Mouse (Mus musculus) brain, embryonic 14.5 days (tissue): ENCODE measurements at regions not wholly inside any gene's neighbourhood (a gene's known extent, or its start where the extent isn't known, plus 50 kb on each side); places are given as distances from the start of the nearest gene placed in this dataset.

ENCODE experiments used
- DNase-seq: peaks from one replicate; pipeline ENCODE4 v3.0.0-alpha.2; 2011; ENCODE audit warnings: low read depth
- CTCF ChIP-seq: fragments of 200-500 bp; IDR thresholded peaks from 2 replicates; pipeline ENCODE4 v1.5.1; 2012; ENCODE audit warnings: inconsistent platforms, mild to moderate bottlenecking, moderate library complexity, borderline replicate concordance; ENCODE audit not compliant: insufficient read depth, insufficient read length; ENCODE audit errors: extremely low read depth
- POLR2A ChIP-seq: fragments of 200-500 bp; IDR thresholded peaks from 2 replicates; pipeline ENCODE4 v1.6.1; 2012; ENCODE audit warnings: mild to moderate bottlenecking, inconsistent platforms, borderline replicate concordance; ENCODE audit not compliant: poor library complexity, insufficient read depth, insufficient read length, severe bottlenecking; ENCODE audit errors: extremely low read depth

- DNase-seq = no peak
- no peak for TF ChIP-seq CTCF
Measured at GRCm38 (mm10) chr9:27453476-27453875, 56.9 kb downstream of the Spata19 start.

- DNase-seq = peak; percentile 75
- TF ChIP-seq POLR2A (no peak), CTCF (no peak)
Measured at GRCm38 (mm10) chr9:27453924-27454652, 57.5 kb downstream of the Spata19 start.

DNA sequence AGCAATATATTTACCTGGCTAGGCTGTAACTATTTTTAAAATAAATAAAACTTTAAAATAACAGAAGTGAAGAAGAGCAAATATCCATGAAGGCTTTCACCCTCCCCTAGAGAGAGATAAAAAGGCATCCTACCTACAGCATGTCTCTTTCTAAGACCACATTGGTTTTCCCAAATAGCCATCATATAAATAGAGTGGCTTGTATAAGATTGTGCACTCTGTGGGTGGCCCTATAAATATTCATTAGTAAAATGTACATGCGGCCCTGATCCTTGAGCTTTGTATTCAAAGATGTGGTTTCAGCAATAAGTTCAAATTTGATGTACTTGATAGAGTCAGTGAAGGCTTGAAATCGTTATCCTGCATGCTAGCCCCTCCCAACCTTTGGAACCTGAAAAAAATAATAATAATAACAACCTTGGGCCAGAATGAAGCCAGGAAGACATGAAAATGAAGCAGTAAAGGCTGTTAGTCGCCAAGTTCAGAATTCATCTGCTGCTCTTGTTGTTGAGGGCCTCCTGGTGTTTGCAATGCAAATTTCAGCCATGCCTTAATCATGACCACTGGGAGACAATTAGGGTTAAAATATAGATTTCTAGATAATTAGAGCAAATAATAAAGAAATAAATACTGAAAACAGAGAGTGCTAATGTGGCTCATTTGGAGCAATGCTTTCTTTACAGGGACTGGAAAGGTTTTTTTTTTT lies 61.9 kb downstream of the Spata19 start:
- TF ChIP-seq CTCF = no peak
- no peak for TF ChIP-seq POLR2A
- peak; percentile 61 for DNase-seq

GRCm38 (mm10) chr9:27461029-27461428 lies 64.4 kb downstream of the Spata19 start:
- TF ChIP-seq POLR2A (no peak), CTCF (no peak)
- DNase-seq = peak; percentile 62

DNA sequence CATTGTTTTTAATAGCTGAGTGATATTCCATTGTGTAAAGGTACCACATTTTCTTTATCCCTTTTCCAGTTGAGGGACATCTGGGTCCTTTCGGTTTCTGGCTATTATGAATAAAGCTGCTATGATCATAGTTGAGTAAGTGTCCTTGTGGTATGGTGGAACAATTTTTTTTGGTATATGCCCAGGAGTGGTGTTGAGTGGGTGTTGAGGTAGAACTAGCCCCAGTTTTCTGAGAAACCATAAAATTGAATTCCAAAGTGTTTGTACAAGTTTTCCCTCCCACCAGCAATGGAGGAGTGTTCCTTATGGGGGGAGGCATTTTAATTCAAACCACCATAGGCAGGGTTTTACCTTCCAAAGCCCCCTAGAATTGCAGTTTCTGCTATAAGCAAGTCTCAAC lies 67.4 kb downstream of the Spata19 start:
- DNase-seq = no peak
- TF ChIP-seq CTCF (no peak), POLR2A (no peak)

GRCm38 (mm10) chr9:27475468-27475867 lies 78.9 kb downstream of the Spata19 start:
- peak; percentile 49 for DNase-seq
- TF ChIP-seq POLR2A (no peak), CTCF (no peak)

DNA sequence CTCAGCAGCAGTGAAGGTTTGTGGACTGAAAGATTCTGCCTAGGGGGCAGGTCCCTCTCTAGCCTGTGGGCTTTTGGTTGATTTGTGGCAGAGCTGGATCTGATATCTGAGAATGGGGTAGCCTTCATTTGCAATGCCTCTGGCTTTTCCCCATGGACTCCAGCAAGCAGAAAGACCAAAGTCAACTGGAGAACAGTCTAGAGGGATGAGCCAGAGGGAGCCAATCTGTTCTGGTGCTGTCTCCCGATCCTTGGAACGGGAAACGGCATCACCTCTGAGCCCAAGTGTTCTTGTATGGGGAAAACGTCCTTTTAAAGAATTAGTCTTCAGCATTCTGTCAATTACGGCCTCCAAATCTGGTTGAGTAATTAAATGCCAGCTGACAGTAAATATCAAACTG lies 80.0 kb downstream of the Spata19 start:
- TF ChIP-seq POLR2A (no peak), CTCF (no peak)
- DNase-seq = no peak

- DNase-seq = peak; percentile 49
- no peak for TF ChIP-seq POLR2A
- no peak for TF ChIP-seq CTCF
Measured at GRCm38 (mm10) chr9:27477079-27477687, 80.6 kb downstream of the Spata19 start.

GRCm38 (mm10) chr9:27478346-27478745 lies 81.7 kb downstream of the Spata19 start:
- no peak for TF ChIP-seq CTCF
- no peak for TF ChIP-seq POLR2A
- no peak for DNase-seq

GRCm38 (mm10) chr9:27501816-27502215 lies 105.2 kb downstream of the Spata19 start:
- TF ChIP-seq CTCF (no peak), POLR2A (no peak)
- peak; percentile 58 for DNase-seq

DNA sequence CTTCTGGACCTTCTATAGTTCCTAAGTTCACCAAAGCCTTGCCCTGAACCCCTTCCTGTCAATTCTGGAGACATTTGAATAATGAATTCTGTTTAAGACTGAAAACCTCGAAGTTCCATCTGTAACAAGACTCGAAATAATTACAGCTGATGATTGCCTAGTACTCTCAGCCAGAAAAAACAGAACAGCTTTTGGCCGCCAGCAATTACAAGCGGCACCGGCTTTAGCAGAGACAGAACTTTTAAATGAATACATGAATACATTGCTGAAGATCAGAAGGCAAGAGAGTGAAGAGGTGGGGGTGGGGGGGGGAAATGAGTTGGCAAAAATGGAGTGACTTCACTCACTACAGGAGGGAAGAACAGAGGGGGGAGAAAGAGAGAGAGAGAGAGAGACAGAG lies 112.6 kb downstream of the Spata19 start:
- peak; percentile 44 for DNase-seq
- TF ChIP-seq POLR2A = no peak
- TF ChIP-seq CTCF = no peak

DNA sequence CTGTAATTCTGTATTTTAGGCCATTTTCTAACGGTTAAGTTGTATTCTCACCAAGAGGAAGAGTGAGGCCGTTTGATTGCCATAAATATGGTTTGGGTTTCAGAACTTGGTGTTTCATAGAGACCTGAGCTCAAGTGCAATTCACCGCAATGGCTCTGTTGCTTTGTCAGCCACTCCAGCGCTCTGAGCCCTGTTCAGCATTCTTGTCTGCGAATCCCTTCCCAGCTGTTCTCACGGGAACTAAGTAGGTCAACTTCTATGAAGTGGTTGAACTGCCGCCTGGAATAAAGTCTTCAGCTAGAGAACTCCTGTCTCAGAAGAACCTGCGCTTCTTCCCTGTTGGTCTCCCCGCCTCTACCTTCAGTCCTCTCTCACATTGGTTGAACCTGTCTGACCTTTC lies 113.1 kb downstream of the Spata19 start:
- DNase-seq = no peak
- TF ChIP-seq CTCF = no peak
- TF ChIP-seq POLR2A = no peak

DNA sequence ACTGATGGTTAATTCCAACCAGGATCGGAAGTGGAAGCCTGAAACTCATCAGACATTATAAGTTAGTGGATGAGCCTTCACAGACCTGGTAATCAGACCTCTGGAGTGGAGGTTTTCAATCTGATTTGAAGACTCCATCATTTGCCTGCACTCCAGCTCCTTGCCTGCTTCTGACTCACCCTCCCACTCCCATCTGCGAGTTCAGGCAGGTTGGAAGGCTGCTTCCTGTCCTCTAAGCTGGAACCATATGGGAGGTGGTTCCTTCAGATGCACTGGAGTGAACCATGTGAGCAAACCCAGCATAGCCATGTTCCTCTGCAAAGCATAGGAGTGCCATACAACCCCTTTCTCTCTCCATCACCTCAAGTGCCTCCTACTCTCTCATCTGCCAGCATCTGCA lies 114.6 kb downstream of the Spata19 start:
- TF ChIP-seq CTCF (no peak), POLR2A (no peak)
- no peak for DNase-seq
